Mouse (Mus musculus): ENCODE results near the gene Gm11027. TPM values are rescaled to one million over a fixed set of nuclear protein-coding genes. Genes with fewer than 3 reads are reported as not detected.

The Gm11027 gene
- polyA plus RNA-seq, 1 experiment: not detected

DNA sequence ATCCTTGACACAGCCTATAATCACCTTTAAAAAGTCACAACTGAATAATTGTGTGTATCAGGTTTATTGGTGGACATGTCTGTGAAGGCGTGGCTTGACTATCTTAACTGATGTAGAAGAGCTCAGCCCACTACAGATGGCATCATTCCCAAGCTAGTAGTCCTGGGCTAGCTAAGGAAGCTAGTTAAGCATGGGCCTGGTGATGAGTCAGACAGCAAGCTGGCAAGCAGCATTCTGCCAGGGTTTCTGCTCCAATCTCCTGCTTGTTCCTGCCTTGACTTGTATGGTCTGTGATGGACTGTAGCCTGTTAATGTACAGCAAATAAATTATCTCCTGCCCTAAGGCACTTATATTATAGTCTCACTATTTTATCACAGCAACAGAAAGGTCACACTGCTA is 30.6 kb upstream of the Gm11027 start:
- Histone ChIP-seq H3K4me3 (replicated peaks; ENCODE audit: control insufficient read depth, low read depth, low read length) (no peak overlapping the region), H3K27ac (ENCODE audit: control insufficient read depth, insufficient read depth, low read depth, low read length, poor library complexity) (no peak overlapping the region), H3K4me1 (ENCODE audit: control insufficient read depth, insufficient read depth, low read length) (no peaks in the 10 kb centered on the region)
- TF ChIP-seq CTCF (IDR thresholded peaks at IDR 0.05; ENCODE audit: control insufficient read depth, insufficient read depth, low read length) (no peak), POLR2A (IDR thresholded peaks at IDR 0.05; ENCODE audit: borderline replicate concordance, control insufficient read depth, low read depth, low read length) (no peak)
- WGBS: 63% methylated on average over 1 of the region's 1 CpGs

DNA sequence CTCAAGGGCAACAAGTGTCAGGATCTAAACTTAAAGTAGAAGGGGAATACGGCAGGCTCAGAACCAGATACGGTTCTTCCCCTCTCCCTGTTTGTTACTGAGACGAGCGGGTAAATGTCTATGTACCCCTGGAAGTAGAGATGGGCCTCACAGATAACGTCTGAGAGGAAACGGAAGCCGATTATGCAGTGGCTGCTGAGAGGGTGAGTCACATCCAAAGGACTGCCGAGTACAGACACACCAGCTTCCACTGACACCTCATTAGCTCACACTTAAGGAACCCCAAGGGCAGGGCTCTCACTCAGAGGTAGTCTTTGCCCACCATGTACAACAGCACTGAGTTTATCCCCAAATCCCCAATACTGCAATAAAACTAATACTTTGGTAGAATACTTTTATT is 20.5 kb upstream of the Gm11027 start:
- H3K27ac ChIP-seq (ENCODE audit: control insufficient read depth, insufficient read depth, low read depth, low read length, poor library complexity): no peak overlapping the region
- TF ChIP-seq POLR2A (IDR thresholded peaks at IDR 0.05; ENCODE audit: borderline replicate concordance, control insufficient read depth, low read depth, low read length) (no peak), CTCF (IDR thresholded peaks at IDR 0.05; ENCODE audit: control insufficient read depth, insufficient read depth, low read length) (no peak)
- no peaks in the 10 kb centered on the region for H3K4me1 ChIP-seq (ENCODE audit: control insufficient read depth, insufficient read depth, low read length)
- H3K4me3 ChIP-seq (replicated peaks; ENCODE audit: control insufficient read depth, low read depth, low read length): no peak overlapping the region
- WGBS: 28% methylated on average over 8 of the region's 8 CpGs

DNA sequence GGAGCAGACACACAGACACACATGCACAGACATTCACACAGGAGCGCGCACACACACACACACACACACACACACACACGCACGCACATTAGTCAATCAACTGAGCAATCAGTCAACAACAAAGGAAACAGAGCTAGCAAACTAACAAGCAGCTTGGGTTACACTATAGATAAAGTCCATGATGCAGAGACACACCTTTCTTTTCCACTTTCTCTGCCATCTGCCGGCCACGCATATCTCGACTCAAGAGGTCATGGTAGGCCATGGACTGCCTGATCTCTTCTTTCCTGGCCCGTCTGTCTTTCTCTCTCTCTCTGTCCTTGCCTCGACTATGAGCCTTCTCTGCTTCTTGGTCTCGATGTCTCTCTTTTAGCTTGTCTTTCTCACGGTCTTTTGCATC is 19.6 kb upstream of the Gm11027 start:
- Histone ChIP-seq H3K4me1 (ENCODE audit: control insufficient read depth, insufficient read depth, low read length) (no peaks in the 10 kb centered on the region), H3K4me3 (replicated peaks; ENCODE audit: control insufficient read depth, low read depth, low read length) (no peak overlapping the region), H3K27ac (ENCODE audit: control insufficient read depth, insufficient read depth, low read depth, low read length, poor library complexity) (no peak overlapping the region)
- TF ChIP-seq CTCF (IDR thresholded peaks at IDR 0.05; ENCODE audit: control insufficient read depth, insufficient read depth, low read length) (no peak), POLR2A (IDR thresholded peaks at IDR 0.05; ENCODE audit: borderline replicate concordance, control insufficient read depth, low read depth, low read length) (no peak)
- WGBS: 72% methylated on average over 11 of the region's 11 CpGs

DNA sequence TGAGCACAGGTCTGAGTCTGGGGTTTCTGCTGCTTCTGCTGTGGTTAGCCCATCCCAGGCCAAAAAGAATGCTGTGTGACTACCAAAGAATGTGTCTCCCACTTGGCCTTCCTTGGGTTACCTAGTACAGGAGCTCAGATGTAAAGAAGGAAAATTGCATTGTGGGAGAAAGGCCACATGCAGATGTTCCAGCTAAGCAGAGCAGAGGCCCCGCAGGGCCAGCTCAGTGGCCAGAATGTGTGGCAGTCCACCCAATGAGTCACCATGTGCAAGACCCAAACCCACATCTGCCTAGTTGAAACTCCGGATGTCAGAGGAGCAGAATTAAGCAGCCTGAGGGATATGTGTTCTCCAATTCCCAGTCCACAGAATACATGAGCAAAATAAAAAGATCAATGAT is 16.9 kb upstream of the Gm11027 start:
- no peaks in the 10 kb centered on the region for H3K4me1 ChIP-seq (ENCODE audit: control insufficient read depth, insufficient read depth, low read length)
- no peak overlapping the region for H3K4me3 ChIP-seq (replicated peaks; ENCODE audit: control insufficient read depth, low read depth, low read length)
- TF ChIP-seq CTCF (IDR thresholded peaks at IDR 0.05; ENCODE audit: control insufficient read depth, insufficient read depth, low read length) (no peak), POLR2A (IDR thresholded peaks at IDR 0.05; ENCODE audit: borderline replicate concordance, control insufficient read depth, low read depth, low read length) (no peak)
- no peak overlapping the region for H3K27ac ChIP-seq (ENCODE audit: control insufficient read depth, insufficient read depth, low read depth, low read length, poor library complexity)
- WGBS: 79% methylated on average over 2 of the region's 2 CpGs

DNA sequence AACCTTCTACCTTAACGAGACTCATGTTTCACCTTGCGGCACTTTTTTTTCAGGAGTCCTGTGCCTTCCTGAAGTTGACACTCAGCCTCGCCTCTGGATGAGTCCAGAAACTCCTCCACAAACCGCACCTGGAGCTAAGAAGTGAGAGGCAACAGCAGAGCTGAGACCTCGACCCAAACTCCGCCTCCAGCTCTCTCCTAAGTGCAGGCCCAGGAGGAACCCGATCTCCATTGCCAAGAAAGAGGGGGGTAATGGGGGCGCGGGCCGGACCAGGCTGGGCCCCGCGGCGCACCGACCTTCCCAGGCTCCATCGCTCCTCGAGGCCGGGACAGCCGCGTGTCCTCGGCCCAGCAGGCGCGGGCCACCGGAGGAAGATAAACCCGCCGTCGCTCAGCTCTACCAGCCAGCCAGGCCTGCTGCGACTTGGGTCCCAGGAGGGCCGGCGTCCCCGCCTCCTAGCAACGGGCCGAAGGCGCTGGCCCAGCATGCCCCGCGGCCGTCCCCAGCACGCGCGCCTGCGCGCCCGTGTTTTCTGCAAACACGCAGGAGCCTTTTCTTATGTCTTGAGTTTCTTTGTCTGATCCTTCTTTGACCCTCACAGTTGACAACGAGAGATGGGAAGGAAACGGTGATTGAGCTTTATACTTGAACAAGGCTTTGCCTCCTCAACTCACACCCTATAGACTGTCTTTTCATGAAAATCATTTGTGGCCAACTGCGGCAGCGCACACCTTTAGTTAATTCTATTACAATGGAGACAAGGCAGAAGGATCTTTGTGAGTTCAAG is 12.4 kb upstream of the Gm11027 start, which contains the start of gene Wdr60:
Wdr60 (minus strand) TSS at position 468 of the 787 bp plus-strand sequence.
- TF ChIP-seq CTCF (IDR thresholded peaks at IDR 0.05; ENCODE audit: control insufficient read depth, insufficient read depth, low read length) (no peak), POLR2A (IDR thresholded peaks at IDR 0.05; ENCODE audit: borderline replicate concordance, control insufficient read depth, low read depth, low read length) (peak; percentile 30; the same call in 1 of the 2 replicates)
- no peaks in the 10 kb centered on the region; the same call in 1 of the 2 replicates for H3K4me1 ChIP-seq (ENCODE audit: control insufficient read depth, insufficient read depth, low read length)
- peak within 1 kb of the TSS; percentile 54 for H3K4me3 ChIP-seq (replicated peaks; ENCODE audit: control insufficient read depth, low read depth, low read length)
- H3K27ac ChIP-seq (ENCODE audit: control insufficient read depth, insufficient read depth, low read depth, low read length, poor library complexity): 0 out of 2 replicates have a peak within 1 kb of the TSS, but pooled peaks have one; percentile 17
- WGBS: 4% methylated on average over 47 of the region's 47 CpGs

DNA sequence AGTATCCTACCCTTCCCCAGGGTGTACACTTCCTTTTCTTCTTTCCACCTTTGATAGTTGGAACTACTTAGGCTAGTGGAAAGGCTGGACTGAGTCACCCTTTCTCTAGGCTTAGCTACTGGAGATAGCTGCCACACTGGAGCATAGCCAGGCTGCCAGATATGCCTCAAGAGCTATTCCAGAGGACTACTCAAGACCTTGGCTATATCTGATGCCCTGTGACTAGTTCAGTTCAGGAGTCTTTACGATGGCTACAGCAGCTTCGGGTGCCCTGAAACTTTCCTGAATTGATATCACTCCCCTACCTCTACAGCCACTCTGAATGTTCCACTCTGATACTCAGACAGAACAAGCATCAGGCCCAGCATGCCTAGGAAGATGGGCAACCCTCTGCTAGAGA is 10.4 kb upstream of the Gm11027 start:
- 44% methylated on average over 2 of the region's 2 CpGs for WGBS
- no peaks in the 10 kb centered on the region; the same call in 1 of the 2 replicates for H3K4me1 ChIP-seq (ENCODE audit: control insufficient read depth, insufficient read depth, low read length)
- no peak overlapping the region for H3K4me3 ChIP-seq (replicated peaks; ENCODE audit: control insufficient read depth, low read depth, low read length)
- H3K27ac ChIP-seq (ENCODE audit: control insufficient read depth, insufficient read depth, low read depth, low read length, poor library complexity): peak overlapping the region; percentile 43; the same call in 1 of the 2 replicates
- TF ChIP-seq POLR2A (IDR thresholded peaks at IDR 0.05; ENCODE audit: borderline replicate concordance, control insufficient read depth, low read depth, low read length) (no peak), CTCF (IDR thresholded peaks at IDR 0.05; ENCODE audit: control insufficient read depth, insufficient read depth, low read length) (no peak)

DNA sequence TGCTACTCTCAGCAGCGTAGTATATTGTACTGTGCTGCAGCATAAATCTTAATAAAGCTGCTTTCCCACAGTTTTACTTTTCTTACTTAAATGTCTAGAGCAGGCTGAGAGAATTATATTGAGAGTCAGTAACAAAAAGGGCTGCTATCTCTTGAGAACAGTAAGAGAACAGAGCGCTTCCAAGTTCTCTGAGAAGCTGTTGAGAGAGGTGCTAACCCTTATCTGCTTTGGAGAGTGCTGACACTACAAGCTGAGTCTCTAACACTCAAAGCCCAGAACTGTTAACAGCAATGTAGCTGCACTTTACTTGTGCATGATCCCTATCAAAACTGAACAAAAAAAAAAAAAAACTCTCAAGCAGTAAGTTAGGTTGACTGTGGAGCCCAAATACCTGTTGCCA is 9.9 kb upstream of the Gm11027 start:
- H3K4me3 ChIP-seq (replicated peaks; ENCODE audit: control insufficient read depth, low read depth, low read length): no peak overlapping the region
- 65% methylated on average over 2 of the region's 2 CpGs for WGBS
- H3K4me1 ChIP-seq (ENCODE audit: control insufficient read depth, insufficient read depth, low read length): no peaks in the 10 kb centered on the region; the same call in 1 of the 2 replicates
- H3K27ac ChIP-seq (ENCODE audit: control insufficient read depth, insufficient read depth, low read depth, low read length, poor library complexity): no peak overlapping the region
- TF ChIP-seq CTCF (IDR thresholded peaks at IDR 0.05; ENCODE audit: control insufficient read depth, insufficient read depth, low read length) (no peak), POLR2A (IDR thresholded peaks at IDR 0.05; ENCODE audit: borderline replicate concordance, control insufficient read depth, low read depth, low read length) (no peak)

DNA sequence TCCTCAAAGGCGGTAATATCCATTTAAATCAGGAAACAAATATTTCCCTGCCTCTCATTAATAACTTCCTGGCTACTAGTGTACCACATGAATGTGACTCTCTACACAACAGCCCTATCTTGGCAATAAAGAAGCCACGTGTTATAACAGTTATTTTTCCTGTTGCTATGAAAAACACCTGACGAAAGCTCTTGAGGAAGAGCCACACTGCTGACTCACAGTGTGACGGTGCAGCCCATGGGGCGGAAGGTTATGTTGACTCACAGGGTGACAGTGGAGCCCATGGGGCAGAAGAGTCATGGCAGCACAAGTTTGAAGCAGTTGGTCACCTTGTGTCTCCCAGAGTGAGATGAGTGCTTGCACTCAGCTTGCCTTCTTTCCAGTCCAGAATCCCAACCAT is 5.7 kb upstream of the Gm11027 start:
- no peaks in the 10 kb centered on the region; the same call in 1 of the 2 replicates for H3K4me1 ChIP-seq (ENCODE audit: control insufficient read depth, insufficient read depth, low read length)
- H3K27ac ChIP-seq (ENCODE audit: control insufficient read depth, insufficient read depth, low read depth, low read length, poor library complexity): no peak overlapping the region
- no peak overlapping the region for H3K4me3 ChIP-seq (replicated peaks; ENCODE audit: control insufficient read depth, low read depth, low read length)
- TF ChIP-seq CTCF (IDR thresholded peaks at IDR 0.05; ENCODE audit: control insufficient read depth, insufficient read depth, low read length): no peak
- no peak for TF ChIP-seq POLR2A (IDR thresholded peaks at IDR 0.05; ENCODE audit: borderline replicate concordance, control insufficient read depth, low read depth, low read length)
- WGBS: 24% methylated on average over 5 of the region's 5 CpGs

Measured in bone marrow, adult 2 months (tissue).